Mouse (Mus musculus): ENCODE results near the gene Vstm2l. TPM values are rescaled to one million over a fixed set of nuclear protein-coding genes. Genes with fewer than 3 reads are reported as not detected.

Gene Vstm2l
- total RNA-seq, 1 experiment from 2014 or later = 1.7 TPM

DNA sequence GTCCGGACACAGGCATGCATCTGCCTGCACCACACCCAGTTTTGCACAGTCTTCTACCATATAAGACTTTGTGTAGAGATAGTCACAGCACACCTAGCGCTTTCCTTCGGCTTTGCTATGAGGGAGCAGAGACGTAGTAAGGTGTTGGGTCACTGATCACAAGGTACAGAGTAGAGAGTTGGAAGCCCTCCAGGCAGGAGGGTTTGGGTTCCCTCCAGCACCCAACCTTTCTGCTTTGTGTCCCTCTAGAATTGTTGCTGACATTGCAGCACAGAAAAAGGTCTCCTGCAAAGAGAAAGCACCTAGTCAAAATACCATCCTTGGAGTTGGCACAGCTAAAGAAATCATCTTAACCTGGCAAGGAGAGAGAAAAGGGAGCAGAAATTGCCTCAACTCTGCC is 78.0 kb downstream of the Vstm2l start:
- no peak for DNase-seq

Other genes starting within 250 kb of the Vstm2l start
- 18.4 and 20.5 TPM in 2 replicates for gene Ctnnbl1, start 177.3 kb upstream of the Vstm2l start, total RNA-seq (2021)
- 20.9 and 21.4 TPM in 2 replicates for gene Tti1, start 113.8 kb downstream of the Vstm2l start, total RNA-seq (2021)
- 31.5 and 31.9 TPM in 2 replicates for gene Rprd1b, start 113.8 kb downstream of the Vstm2l start, total RNA-seq (2021)
- gene Tgm2, start 231.8 kb downstream of the Vstm2l start, total RNA-seq (2021) = 69.0 and 75.1 TPM in 2 replicates

All from adrenal gland, postnatal 14 days (tissue).